Mouse (Mus musculus): Measurements from ENCODE around the gene Spg21.

Gene Spg21

DNA sequence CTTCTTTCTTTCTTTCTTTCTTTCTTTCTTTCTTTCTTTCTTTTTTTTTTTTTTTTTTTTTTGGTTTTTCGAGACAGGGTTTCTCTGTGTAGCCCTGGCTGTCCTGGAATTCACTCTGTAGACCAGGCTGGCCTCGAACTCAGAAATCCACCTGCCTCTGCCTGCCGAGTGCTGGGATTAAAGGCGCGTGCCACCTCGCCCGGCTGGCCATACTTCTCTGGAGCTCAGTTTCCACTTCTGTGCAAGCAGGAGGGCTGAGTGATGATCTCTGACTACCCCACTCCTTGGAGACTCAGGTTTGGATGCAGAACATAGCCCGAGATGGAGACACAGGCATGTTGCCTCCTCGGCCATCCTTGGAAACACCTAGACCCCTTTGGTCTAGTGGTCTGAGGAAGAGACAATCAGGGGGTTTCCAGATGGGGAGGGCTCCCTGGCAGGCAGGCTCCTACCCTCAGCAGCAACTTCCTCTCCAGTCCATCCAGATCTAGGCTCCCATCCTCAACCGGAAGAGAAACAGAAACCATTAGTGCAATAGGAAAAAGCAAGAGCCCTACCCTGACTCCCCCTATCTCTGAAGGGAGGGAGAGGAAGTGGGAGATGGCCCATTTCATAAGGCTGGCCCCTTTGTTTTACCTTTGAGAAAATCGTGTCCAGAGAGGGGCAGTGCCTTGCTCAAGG, 75.2 kb downstream of the Spg21 start:
- WGBS = 83% methylated on average over 10 of the region's 11 CpGs

GRCm38 (mm10) chr9:65536491-65536890, 75.7 kb downstream of the Spg21 start:
- 88% methylated on average over 4 of the region's 4 CpGs for WGBS
